Mouse (Mus musculus): ENCODE measurements at regions not wholly inside any gene's neighbourhood (a gene's known extent, or its start where the extent isn't known, plus 50 kb on each side); places are given as distances from the start of the nearest gene placed in this dataset.

DNA sequence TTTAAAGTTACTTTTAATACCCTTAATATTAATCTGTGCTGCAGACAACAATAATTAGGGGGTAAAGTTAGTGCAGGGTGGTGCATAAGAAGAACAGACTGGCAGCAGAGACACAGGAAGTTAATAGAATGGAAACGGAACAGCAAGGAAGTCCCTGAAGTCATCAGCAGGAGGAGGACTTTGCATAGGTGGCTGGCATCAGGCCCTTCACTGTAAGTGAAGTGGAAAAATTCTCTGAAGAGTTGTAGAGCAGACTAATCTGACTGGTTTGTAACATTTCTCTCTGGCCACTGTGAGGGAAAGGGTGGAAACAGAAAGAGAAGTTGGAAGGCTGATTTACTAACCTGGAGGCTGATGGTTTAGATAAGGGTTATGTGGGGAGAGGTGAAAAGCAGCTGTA is 195.5 kb upstream of the Prdm1 start:
- DNase-seq = no peak

DNA sequence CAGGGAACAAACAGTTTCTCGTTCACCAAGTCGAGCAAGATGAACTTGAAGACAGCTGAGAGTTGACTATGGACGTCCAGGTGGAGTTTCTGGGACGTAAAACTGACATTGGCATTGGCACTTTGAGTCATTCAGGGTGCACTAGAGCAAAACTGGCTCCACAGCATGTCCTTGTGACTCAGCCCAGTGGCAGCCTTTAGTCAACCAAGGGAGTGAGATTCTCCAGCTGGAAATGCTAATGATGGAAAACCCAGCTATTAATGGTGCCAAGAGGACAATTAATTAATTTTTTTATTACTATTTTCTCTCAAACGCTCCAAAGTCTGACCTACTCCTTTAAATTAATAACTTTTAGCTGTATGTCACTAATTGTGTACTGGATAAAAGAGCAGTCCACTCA is 195.0 kb upstream of the Prdm1 start:
- no peak for DNase-seq

DNA sequence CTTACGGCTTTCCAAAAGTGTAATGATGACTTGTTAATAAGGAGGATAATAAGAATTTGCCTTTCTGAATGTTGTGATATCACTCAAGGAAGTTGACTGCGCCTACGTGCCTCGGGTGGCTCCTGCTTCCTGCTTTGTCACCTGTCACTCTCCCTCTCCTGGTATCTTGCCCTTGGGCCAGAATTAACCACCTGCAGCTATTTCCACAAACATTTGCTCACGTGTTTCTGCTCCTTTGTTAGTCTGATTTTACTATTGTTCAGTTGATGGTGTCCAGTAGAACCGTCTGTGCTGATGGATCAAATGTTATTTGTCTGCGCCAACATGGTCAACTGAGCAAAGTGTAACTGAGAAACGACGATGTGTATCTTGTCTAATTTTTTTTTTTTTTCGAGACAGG is 193.4 kb upstream of the Prdm1 start:
- DNase-seq = no peak

DNA sequence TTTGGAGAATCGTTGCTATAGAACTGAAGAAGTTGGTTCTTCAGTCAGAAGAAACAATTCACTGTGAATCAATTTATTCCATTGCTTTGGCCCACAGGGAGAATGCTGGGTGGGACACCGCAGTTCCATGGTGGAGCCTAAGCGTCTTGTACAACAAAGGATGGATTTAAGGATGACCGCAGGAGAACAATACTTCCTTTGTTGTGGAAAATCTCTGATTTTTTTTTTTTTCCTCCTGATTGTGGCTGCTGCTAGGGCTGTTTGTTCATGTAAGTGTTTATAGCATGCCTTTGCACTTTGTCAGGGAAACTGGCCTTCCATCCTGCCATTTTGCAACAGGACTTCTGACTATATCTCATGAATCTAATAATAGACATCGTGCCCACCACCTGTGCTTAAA is 188.3 kb upstream of the Prdm1 start:
- no peak for DNase-seq

DNA sequence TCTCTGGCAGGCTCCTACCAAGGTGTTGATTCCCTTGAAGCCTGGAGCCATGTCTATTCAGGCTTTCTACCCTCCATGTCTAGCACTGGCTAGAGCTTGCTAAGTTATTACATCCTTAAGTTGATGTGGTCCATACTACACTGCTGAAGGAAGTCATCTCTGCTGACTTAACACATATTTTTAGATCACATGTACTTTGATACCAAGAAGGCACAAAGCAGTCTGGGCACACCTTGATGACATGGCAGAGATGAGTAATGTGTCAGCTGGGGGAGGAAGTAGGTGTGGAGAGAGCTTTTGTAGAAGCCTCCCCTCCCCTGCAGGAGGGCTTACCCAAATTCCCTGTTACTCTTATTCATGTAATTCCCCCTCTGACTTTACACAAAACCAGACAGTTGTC is 187.6 kb upstream of the Prdm1 start:
- DNase-seq = no peak

DNA sequence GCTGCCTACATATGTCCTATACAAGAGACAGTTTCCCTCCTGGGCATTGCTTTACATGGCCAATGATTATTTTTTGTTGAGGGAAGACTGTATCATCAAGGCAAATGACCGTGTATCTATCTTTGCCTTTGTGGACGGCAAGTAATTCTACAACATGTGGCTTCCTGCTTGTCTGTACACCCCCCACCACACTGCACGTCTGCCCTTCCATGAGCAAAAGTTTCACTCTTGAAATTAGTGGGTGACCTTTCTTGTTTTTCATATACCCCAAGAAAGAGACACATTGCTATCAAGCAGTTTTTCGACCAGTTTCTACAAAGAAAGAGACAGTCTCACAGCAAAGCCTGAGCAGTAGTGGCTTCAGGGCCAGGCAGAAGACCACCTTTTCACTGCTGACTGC is 180.5 kb upstream of the Prdm1 start:
- DNase-seq = no peak

DNA sequence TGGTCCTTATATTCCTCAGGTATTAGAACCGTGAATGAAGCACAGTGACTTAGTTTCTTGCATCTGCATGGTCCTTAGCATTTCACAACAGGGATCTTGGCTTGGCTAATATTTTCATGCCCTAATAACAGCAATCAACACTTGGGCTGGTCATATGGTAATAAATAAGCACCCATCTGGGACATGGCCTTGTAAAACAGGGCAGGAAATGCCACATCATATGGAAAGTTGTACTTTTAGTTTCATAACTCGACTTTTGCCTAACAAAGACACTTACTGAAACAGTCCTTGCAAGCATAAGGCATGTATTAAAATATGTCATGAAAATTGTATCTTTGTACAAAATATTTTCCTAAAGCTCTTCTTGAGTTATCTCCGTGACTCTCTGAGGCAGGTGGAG is 175.8 kb upstream of the Prdm1 start:
- no peak for DNase-seq

DNA sequence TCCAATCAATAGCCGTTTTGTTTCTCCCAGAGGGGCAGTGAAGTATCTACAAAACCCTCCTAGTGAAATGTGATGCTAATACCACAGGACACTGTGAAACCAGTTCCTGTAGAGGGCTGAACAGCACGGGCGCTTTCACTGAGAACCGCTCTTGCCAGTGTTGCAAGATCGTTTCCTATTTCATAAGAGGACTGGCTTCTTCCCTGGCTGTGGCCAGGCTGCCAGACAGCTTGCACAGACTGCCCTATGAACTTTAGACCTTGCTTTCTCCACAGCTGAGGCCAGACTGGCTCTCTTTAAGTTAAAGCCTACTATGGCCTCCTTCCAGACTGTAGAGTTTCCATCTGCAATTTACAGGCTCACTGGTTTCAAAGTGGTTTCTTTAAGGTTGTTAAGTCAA is 173.8 kb upstream of the Prdm1 start:
- DNase-seq = no peak

DNA sequence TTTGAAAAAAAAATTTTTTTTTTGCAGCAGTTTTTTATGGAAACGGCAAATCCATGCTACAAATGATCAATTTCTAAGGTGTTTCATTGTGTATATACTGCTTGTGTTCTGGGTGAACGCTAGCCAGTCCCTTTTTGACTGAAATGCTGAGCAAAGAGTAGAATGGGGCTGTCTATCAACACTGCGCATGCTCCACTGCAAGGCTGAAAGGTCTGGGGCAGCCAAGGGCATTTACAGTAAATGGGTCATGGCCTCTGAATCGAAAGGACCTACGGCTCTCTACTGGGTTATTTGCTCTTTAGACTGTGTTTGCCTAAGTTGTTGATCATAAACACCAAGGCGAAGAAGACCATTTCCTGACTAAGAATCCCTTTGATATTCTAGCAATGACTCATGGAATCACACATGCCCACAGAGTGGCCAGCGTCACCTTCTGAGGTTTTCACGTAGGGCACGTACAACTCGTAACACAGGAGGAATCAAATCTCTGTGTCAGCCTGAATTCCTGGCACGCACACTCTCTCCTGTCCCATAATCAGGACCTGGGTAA is 171.8 kb upstream of the Prdm1 start:
- DNase-seq = no peak

DNA sequence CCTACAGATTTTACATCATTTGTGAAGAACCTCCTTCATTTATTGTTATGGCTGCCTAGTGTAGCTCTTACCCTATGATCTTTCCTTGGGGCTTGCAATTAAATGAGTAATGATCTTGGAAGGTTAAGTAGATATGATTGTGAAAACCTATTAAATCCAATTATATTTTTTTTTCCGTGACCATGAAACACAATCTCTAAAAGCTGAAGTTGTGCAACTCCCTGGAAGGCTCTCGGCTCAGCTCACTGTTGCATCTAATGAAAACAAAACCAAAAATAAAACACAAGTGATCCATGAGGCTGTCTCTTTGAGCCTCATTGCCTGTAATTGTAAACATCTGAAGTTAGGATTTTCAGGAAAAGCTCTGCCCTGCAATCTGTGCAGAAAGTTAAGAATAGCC is 169.7 kb upstream of the Prdm1 start:
- DNase-seq = no peak

DNA sequence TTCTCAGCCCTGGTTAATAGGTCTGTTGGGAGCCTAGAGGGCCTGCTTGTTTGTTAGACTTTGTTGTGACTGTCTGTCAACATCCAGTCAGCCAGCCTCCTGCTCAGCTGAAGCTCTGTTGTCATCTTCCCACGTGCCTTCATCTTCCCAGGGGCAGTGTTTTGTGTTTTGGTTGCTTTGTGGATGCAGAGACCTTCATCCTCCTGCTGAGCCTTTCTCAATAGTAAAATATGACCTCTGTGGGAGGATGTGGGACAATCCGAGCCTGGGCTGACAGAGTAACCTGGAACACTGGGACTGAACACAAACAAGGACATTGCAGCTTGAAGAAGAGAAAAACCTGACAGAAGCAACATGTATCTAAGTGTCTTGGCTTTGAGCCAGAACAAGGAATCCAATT is 168.7 kb upstream of the Prdm1 start:
- DNase-seq = no peak

DNA sequence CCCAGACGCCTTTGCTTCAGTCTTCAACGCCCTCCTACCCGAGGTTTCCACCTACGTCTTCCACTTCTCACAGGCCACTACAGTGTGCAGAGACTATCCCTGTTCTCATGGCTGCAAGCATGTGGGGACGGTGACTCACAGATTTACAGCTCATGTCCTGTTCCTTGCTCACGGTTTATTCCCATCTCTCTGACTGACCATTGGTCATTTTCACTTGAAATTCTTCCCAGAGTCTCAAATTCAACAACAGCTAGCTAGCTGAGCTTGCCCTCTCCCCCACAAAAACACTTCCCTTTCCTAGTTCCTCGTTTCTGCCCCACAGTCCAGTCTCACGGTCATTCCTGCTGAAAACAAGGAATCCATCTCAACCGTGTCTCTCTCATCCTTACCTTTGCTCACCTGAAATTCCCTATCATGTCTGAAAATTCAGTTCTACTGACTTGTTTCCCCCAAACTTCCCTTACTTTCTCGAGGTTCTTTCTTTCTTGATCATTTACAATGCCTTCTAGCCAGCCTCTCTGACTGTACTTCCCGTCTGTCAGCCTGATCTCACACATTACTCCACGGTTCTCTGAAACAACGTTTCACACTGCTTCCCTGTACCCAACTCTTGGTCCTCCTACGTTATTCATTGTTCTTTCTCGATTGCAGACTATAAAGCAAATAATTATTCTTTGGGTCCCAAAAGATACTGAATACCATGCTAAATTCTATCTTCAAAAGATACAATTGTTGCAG is 163.5 kb upstream of the Prdm1 start:
- DNase-seq = no peak

DNA sequence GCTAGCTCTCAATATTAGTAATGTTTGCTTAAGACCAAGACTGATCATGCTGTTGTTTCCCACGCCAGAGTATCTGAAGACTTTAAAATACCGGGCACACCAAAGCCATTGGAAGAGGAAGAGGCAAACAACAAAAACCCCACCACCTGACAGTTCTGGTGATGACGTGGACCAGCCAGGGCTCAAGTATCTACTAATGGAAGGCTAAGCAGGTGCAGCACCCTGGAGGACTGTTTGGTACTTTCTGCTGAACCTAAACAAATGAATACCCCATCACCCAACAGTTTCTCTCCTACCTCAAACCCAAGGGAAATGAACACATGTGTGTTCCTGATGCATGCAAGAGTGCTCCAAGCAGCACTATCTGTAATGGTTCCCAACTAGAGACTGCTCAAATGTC is 160.3 kb upstream of the Prdm1 start:
- DNase-seq = no peak

DNA sequence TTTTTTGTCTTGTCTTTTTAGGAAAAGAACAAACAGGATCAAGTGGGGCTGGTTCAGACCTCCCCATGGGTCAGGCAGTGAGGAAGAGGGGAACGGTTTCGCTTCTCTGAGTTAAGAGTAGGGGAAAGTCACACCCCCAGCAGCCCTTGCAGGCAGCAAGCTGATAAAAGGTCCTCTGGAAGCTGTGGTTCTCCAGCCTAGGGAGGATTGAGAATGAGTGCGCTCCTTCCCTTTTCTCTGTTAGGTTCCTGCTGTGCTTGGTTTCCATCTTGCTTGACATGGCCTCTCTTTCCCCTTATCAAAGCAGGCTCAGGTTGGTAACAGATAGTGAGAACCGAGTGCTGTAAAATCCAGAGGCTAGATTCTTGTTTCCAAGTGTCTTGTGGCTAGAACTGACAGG is 157.8 kb upstream of the Prdm1 start:
- no peak for DNase-seq

DNA sequence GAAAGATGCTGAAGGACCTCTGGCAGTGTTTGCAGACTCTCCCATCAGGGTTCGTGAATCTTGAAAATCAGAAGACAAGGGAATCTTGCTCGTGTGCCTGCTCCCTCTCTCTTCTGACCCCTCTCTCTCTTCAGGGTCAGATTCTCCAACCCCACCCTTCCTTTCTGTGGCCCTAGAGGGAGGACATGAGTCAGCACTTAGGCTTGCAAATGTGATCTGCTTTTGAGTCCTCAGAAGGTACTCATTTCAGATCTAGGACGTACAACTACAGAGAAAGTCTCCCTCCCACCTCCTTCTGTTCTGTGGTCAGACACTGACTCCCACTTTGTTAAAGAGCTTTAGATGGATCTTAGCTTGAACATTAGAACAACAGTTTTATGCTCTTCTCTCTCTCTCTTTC is 156.9 kb upstream of the Prdm1 start:
- no peak for DNase-seq

DNA sequence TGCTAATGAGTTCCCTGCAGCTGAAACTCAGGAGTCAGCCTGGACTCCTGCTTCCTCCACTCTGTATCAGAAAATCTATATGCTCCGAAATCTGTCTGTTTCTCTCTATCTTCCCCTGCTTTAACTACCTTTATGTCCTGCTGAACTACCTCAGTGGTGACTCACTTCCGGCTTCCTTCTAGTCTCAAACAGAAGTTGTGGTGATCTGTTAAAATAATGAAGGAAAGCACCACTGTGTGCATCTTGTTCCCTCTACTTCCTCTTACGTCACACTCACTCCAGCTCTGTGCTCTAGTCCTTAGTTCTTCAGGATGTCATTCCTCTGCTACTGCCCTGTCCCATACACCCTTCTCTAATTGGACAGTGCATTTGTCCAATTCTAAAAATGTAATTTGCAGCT is 148.2 kb upstream of the Prdm1 start:
- no peak for DNase-seq

DNA sequence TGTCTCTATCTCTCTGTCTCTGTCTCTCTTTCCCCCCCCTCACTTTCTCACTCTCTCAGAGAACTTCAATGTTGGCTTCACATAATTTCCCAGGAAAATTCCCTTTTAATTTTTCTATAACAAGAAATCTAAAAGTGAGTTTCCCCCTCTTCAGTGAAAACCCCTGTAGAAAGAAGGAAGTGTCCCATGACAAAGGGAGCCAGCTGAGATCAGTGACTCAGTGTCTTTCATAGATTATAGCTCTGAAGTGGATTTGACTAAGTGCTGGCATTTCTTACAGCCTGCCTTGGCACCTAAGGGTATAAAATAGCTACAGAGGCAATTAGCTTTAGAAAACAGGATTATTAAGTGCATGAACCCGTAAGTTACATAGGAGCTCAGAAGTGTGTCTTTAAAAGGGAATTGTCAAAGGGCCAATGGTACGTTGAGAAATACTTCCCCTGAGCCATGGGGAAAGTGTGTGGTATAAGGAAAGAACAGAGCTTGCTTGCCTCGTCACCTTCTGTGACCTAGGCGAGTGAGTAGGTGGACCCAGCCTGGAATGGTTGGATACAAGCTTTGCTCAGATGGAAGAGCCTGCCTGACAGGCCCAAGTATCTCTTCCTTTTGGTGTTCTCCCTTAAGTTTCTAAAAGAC is 137.3 kb upstream of the Prdm1 start:
- no peak for DNase-seq

DNA sequence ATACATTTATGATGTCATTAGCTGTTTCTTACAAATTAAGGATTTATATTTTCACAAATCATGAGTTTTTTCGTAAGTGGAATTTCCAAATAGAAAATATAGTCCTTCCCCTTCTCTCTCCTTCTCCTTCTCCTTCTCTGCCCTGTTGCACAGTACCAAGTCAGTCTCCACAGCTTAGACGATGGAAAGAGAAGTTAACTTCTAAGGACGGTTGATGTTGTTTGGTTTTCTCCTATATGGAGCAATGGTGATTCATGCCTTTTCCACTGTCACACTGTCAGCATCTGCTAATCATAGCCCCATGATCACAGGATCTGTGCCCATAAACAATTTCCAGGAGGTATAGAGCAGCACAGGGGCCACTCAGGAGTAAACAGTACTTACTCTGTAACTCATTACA is 131.2 kb upstream of the Prdm1 start:
- DNase-seq = no peak

DNA sequence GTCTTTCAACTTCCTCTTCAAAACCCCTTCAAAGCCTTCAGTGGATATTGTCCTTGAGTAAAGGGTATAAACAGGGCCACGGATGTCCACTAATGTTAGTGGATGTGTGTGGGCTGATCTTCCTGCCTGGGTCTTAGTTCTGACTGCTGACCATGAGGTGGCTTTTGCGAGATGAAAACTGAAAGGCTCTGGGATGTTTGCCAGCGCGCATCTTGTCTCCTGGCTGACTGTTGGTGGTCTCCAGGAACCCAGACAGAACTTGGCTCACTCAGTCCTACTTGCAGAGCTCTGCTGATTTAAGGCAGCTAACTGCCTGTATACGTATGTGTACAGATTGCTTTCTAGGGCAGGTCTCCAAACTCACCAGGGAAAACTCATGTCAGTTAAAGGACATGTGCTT is 125.5 kb upstream of the Prdm1 start:
- DNase-seq = no peak

DNA sequence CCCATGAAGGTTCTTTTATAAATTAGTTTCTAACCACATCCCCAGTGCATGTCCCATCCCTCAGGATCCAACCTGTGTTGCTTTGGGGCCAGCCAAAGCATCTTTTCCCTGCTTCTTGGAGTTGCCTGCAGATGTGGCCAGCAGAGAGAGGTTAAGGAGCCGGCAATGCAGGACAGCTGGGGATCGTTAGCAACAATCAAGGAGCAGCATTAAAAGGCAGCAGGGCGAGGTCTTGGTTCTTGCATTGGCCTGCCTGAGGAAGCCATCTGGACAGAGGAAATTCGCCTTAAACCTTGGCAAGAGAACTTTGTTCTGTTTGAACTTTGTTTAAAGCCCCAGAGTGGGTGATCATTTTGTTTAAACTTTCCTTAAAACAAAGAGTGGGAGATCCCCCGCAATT is 118.7 kb upstream of the Prdm1 start:
- no peak for DNase-seq

DNA sequence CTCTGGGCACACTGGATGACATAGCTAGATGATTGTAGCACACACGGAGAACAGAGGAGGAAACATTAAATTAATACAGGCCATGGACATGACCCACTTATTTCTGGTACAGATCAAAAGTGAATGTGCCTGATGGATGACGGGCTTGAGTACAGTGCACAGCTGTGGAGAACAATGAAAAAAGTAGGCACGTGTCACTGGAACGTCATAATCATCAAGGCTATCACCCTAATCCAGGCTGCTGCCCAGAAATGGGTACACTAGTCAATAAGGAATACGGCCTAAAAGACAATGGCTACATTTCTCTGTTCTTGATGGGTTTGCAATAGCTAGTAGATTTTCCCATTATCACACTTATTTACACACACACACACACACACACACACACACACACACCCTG is 118.3 kb upstream of the Prdm1 start:
- DNase-seq = no peak

DNA sequence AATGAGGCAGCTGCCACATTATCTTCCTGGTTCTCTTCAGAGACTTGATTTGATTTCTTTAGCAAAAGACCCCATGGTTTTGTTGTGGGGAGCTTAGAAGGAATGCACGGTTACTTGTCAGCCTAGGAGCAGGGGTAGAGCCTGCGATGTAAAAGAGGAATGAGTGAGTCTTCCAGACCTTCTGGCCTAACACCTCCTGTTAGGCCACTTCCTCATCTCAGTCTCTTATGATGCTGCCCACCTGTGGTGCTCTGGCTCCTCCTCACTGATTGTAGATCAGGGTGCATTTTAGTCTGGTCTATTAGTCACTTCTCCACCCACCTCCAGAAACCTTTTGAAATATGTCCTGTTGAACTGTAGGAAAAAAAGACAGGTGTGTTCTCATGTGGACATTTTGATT is 113.3 kb upstream of the Prdm1 start:
- DNase-seq = no peak

DNA sequence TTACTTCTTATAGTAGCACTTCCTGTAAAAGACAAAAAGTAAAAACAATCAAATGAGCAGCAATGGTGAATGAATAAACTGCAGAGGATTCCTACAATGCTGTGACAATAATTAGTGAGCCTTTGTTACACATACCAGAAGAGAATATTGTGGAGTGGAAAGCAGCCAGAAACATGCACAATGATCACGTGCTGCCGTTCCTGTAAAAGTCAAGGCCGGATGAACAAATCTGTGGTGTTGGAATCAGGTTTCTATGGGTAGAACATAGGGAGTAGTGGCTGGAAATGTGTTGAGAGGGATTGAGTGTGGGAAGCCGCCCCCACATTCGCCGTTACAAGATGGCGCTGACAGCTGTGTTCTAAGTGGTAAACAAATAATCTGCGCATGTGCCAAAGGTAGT is 112.3 kb upstream of the Prdm1 start:
- no peak for DNase-seq

DNA sequence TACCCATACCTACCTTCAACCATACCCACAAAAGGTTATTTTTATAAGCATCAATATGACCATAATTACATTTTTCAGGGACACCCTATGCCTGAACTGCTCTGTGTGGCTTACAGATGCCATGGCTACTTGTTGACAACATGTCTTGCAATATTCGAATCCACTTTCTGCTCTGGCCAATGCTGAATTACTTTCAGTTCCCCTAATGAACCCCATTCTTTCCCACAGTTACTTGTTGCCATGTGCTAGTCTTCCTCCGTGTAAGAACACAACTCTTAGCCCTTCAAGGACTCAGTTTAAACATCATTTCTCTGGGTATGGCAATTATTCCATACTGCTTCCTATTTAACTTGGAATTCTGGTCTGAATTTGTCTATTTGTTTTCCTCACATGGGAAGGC is 110.4 kb upstream of the Prdm1 start:
- DNase-seq = no peak

DNA sequence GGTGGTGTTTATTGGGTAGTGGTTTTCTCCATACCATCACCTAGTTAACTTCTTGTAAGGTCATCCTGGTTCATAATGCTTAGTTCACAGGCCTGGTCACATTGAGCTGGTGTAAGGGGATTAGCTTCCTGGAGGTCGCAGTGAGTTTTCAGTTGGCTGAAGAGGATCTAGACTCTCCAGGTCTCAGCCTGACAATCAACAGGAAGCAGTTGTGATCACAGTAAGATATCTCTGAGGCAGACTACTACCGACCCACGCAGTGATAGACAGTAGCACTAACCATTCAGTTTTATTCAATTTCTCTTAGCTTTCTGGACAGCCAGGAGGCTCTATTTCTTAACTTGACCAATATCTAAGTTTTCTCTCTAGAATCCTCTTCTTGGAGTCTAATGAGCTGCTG is 108.5 kb upstream of the Prdm1 start:
- no peak for DNase-seq

All from cerebellum, adult 11 months (tissue).